Mouse (Mus musculus): ENCODE data around the gene Slc8b1. TPM values are rescaled to one million over a fixed set of nuclear protein-coding genes. Genes with fewer than 3 reads are reported as not detected.

Gene Slc8b1
- polyA plus RNA-seq (2015; fragmentation: Nextera tagmentation; extraction: Ambion mirVana) = 11.8 and 14.4 TPM in 2 replicates

GRCm38 (mm10) chr5:120510982-120511642, at the start of gene Slc8b1:
Gene Slc8b1 (plus strand): TSS chr5:120511168.

GRCm38 (mm10) chr5:120472770-120473169, 38.2 kb upstream of the Slc8b1 start, which contains the start of gene Sdsl:
Gene Sdsl (minus strand): TSS chr5:120472810.

GRCm38 (mm10) chr5:120476296-120476695, 34.7 kb upstream of the Slc8b1 start, which contains the start of gene Sds:
Gene Sds (plus strand): TSS chr5:120476526.

GRCm38 (mm10) chr5:120503144-120503795, 7.7 kb upstream of the Slc8b1 start, which contains the start of gene Plbd2:
Gene Plbd2 (minus strand): TSS chr5:120503625.

Other genes with a start within 250 kb of the Slc8b1 start
- gene Lhx5, start 79.5 kb upstream of the Slc8b1 start, polyA plus RNA-seq (2015; fragmentation: Nextera tagmentation; extraction: Ambion mirVana) = not detected in 2 replicates
- 0.15 and 0.38 TPM in 2 replicates for gene Sdsl, start 38.4 kb upstream of the Slc8b1 start, polyA plus RNA-seq (2015; fragmentation: Nextera tagmentation; extraction: Ambion mirVana)
- not detected in 2 replicates for gene Sds, start 34.6 kb upstream of the Slc8b1 start, polyA plus RNA-seq (2015; fragmentation: Nextera tagmentation; extraction: Ambion mirVana)
- gene Plbd2, start 7.5 kb upstream of the Slc8b1 start, polyA plus RNA-seq (2015; fragmentation: Nextera tagmentation; extraction: Ambion mirVana) = 45.5 and 49.0 TPM in 2 replicates
- 22.4 and 22.6 TPM in 2 replicates for gene Tpcn1, start 77.5 kb downstream of the Slc8b1 start, polyA plus RNA-seq (2015; fragmentation: Nextera tagmentation; extraction: Ambion mirVana)
- 0.11 and 0.17 TPM in 2 replicates for gene Iqcd, start 77.8 kb downstream of the Slc8b1 start, polyA plus RNA-seq (2015; fragmentation: Nextera tagmentation; extraction: Ambion mirVana)
- 5.2 and 7.4 TPM in 2 replicates for gene Rita1, start 101.4 kb downstream of the Slc8b1 start, polyA plus RNA-seq (2015; fragmentation: Nextera tagmentation; extraction: Ambion mirVana)
- 15.5 and 16.5 TPM in 2 replicates for gene Ddx54, start 101.6 kb downstream of the Slc8b1 start, polyA plus RNA-seq (2015; fragmentation: Nextera tagmentation; extraction: Ambion mirVana)
- gene Cfap73, start 123.1 kb downstream of the Slc8b1 start, polyA plus RNA-seq (2015; fragmentation: Nextera tagmentation; extraction: Ambion mirVana) = not detected in 2 replicates
- gene Rasal1, start 137.6 kb downstream of the Slc8b1 start, polyA plus RNA-seq (2015; fragmentation: Nextera tagmentation; extraction: Ambion mirVana) = 0.22 TPM in 2 replicates
- gene Dtx1, start 200.8 kb downstream of the Slc8b1 start, polyA plus RNA-seq (2015; fragmentation: Nextera tagmentation; extraction: Ambion mirVana) = 0.62 and 0.68 TPM in 2 replicates
- gene Oas2, start 238.7 kb downstream of the Slc8b1 start, polyA plus RNA-seq (2015; fragmentation: Nextera tagmentation; extraction: Ambion mirVana) = 0.94 and 1.2 TPM in 2 replicates

Data from skeletal muscle tissue, postnatal 0 days (tissue).